Mouse (Mus musculus) liver, adult (tissue): ENCODE results near the gene Wipi2.

Experiments used
- GATA4 ChIP-seq: IDR thresholded peaks from 2 replicates; pipeline ENCODE4 v1.6.1; 2014; ENCODE audit warnings: mild to moderate bottlenecking, low read length; ENCODE audit not compliant: insufficient replicate concordance

Gene Wipi2

DNA sequence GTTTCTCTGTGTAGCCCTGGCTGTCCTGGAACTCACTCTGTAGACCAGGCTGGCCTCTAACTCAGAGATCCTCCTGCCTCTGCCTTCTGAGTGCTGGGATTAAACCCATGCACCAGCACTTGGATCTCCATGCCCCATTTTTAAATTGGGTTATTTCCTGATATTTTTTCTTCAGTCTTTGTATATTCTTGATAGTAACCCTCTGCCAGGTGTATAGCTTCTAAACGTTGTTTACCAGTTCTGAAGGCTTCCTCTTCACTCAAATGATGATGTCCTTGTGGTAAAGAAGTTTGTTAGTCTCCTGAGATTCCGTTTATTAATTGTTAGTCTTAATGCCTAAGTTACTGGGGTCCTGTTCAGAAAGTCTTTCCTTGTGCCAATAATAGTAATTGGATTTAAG, at the start of gene Wipi2:
TSS of gene Wipi2 (plus strand) at position 301 of the 400 bp plus-strand sequence.
- no peak for TF ChIP-seq GATA4

DNA sequence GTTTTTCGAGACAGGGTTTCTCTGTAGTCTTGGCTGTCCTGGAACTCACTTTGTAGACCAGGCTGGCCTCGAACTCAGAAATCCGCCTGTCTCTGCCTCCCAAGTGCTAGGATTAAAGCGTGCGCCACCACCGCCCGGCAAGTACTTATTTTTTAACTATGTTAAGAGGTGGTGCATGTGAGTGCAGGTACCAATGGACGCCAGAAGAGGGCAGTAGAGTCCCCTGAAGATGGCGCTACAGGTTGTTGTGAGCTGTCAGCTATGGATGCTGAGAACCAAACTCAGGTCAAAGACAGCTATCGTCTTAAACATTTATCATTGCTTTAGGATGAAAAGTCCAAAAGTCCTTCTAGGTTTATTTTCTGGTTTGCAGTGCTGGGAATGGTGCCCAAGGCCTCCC, 49.3 kb upstream of the Wipi2 start:
- no peak for TF ChIP-seq GATA4

DNA sequence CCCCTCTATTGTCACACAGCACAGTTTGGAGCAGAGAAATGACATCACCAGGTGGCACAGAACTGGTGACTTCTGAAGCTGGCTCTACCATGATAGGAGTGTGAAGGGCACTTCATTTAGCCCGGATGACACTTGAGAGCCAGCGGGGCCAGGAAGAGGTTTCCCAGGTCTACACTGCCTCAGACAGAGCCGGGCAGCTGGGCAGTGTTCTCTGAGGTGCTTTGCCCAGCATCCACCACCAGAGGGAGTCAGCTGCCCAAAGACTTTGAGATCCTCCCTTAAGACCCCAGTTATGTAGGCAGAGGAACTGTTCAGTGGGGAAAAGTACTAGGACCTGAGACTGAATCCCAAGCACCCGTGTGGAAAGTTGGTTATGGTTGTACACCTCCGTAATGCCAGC, 46.0 kb upstream of the Wipi2 start:
- TF ChIP-seq GATA4 = no peak

DNA sequence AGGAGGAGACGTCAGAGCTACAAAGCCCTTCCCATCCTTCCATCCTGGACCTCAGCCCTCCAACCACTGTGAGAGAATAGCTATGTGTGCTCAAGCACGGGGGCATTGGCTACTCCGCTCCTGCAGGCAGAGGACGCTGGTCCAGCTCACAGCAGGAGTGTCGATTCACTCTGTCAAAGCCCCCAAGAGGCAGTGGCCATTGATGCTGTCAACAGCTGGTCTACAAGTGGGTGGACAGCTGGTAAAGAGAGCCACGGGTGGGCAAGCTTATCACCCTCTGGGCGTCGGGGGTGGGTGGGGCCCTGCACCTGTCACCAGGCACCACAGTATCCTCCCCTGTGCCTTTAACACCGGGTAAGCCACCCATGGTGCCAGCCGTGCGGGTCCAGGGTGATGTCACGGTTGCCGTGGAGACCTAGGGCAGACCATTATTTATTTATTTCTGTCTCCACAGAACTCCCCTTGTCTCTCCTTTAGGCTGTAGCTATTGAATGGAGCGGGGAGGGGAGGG, 43.8 kb upstream of the Wipi2 start:
- TF ChIP-seq GATA4 = no peak

DNA sequence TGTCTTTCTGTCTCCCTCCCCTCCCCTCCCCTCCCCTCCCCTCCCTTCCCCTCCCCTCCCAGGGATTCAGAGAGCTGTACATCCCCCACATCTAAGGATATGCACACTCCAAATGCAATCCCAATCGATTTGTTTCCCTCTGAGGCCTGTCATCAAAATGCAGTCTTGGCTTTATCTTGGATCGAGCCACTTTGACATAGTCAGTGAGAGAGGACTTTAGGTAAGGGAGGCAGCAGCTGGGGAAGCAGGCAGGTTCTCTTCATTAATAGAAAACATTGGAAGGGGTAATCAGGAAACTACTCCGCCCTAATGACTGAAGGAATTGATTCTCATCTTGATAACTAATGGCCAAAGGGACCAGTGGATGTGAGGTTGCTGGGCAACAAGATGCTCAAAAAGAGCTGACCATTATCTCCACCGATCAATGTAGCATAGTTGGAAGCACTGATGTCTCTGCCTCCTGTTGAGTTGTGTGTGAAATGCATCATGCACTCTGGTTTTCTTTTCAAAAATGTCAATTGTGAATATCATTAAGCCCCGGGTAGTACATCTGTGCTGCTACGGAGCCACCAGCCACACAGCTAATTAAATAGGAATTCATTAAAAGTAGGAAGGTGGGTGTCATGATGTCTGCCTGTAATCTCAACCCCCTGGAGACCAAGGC, 36.4 kb upstream of the Wipi2 start:
- TF ChIP-seq GATA4 = no peak

DNA sequence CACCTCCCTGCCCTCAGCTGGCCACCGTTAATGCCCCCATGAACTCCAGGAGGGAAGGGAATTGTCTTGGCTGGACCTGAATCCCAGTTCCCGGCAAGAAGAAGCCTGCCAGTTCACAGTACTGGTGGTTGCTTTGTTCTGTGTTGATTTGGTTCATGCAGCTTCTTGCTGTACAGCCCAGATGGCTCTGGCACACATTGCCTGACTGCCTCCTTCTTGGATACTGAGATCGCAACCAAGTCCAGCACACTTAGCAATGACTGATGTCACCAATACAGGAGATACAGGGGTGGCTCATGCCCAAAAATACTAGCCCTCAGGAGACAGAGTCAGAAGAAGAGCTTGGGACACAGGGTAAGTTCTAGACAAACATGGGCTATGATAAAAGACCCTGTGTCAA, 31.8 kb upstream of the Wipi2 start:
- no peak for TF ChIP-seq GATA4

DNA sequence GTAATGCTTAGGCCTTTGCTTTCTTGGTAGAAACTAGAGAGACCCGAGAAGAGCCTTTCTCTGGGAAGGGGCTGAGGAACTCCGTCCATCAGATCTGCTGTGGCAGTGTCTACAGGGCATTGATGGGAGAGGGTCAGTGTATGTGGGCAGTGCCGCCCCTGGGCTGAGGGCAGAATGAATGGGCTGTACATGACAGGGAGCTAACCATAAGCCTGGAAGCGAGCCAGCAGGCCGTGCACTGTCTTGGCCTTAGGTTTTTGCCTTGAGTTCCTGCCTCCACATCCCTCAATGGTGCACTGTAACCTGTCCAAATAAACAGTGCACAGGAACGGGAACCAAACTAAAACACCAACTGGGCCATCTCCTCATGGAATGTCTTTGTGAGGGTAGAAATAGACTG, 30.8 kb upstream of the Wipi2 start:
- no peak for TF ChIP-seq GATA4

DNA sequence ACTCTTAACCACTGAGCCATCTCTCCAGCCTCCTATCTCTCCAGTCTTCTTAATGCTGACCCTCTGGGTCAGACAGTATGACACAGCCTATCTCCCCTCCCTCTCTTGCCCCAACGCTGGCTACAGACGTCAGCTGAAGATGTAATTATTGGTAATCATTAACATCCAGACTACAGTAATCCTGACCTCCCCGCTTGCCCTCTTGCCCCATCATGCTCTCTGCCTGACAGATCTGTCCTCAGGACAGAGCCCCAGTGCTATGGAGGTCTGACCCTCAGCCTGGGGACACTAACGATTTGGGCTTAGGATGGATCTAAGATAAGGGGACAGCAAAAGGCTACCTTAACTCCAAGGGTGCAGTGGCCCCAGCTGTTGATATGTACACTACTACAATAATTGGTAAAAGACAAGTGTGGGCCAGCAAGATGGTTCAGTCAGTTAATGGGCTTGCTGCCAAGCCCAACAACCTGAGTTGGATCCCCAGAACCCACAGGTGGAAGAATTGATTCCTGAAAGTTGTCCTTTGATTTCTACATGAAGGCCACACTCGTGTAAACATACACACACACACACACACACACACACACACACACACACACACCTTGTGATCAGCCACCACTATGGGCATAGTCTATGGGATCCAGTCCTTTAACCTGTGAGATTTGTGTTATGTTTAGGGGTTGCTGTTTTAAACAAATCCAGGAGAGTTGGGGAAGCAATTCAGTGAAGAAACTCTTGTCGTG, 29.7 kb upstream of the Wipi2 start:
- 0 out of 2 replicates have a peak, but pooled peaks have one; percentile 76 for TF ChIP-seq GATA4

DNA sequence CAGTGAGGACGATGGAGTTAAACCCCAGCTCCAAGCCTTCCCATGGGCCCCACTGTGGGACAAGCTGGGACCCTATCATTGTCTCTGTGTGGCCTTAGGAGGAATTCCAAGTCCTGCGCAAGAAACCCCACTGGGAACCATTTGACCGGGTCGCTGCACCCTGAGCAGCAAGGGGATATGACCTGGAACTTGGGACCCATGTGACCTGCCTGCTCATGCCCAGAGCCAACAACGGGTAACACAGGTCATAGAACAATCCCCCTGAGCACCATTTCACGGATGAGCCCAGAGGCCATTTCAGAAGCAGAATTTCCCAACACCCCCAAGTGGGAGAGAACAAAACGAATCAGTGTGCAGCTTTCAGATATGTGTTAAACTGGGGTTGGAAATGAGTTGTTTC, 23.1 kb upstream of the Wipi2 start:
- TF ChIP-seq GATA4 = no peak

DNA sequence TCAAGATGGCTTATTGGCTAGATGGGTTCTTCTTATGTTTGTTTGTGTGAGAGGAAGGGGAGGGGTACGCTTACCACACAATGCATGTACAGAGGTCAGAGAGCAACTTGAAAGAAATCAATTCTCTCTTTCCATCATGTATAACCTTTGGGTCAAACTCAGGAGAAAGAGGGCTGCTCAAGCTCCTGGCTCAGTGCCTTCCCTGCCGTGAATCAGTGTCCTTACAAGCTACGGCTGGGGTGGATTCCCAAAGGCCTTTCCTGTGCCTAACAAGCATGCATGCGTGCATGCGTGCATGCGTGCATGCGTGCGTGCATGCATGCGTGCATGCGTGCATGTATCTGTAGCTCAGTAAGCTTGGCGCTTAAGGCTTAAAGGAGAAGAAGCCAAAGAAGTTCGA, 22.2 kb upstream of the Wipi2 start:
- TF ChIP-seq GATA4 = no peak

DNA sequence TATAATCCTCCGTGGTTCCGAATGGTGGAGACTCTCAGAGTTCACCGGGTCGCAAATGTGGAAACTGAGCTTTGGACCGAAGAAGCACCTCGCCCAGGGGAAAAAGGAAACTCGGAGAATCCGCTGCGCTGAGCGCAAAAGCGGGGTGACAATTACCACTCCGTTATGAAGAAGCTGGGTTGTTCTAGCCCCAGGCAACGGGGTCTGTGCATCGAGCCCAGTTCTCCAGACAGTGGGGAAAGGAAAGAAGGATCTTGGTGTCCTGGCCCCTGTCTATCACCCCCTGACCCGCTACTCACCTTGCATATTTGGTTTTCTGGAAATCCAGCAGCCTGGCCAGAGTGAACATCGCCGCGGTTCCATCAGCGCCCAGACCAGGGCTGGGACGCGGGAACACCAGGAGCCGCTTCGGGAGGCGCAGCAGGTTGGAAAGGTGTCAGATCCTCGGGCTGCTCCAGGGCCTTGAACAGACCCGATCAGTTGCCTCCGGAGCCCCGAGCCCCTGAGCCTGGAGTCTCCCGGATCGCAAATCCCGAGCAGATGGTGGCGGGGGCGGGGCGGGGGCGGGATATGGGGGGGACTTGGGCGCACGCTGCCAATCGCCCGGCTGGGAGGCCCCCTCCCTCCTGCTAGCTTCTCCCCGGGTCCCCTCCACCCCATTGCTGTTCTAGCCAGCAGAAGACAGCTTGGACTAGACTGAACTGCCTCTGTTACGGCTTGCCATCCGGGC, 19.1 kb upstream of the Wipi2 start, which contains the start of gene Mmd2:
TSS of gene Mmd2 (minus strand) at position 542 of the 730 bp plus-strand sequence.
- no peak for TF ChIP-seq GATA4

DNA sequence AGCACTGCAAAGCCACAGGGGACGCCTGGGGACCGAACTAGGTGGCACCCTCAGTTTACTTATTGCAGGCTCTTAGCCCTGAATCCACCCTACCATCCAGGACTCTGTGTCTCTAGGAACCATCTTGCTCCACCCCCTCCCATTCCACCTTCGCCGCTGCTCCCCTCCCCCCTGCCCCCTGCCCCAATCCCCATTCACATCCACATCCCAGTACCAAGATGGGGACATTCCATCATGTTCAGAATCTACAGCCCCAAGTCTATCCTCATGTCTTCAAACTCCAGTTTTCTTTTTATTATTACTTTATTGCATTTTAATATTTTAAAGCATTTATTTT, 18.5 kb upstream of the Wipi2 start:
- TF ChIP-seq GATA4 = no peak

DNA sequence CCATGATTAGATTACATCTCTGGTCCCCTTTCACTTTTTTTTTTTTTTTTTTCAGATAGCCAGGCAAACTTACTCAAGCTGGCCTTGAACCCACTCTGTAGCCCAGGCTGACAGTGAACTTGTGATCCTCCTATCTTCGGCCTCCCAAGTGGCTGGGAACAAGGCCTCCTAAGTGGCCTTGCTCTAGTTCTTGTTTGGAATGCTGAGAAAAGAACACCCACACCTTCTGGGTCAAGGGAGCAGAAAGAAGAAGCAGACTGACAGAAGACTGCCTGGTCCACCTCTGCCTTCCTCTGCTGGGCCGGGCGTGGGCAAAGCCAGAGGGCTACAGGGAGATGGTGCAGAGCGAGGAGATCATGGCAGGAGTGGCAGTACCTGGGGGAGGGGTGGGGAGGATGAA, 17.1 kb upstream of the Wipi2 start:
- no peak for TF ChIP-seq GATA4

DNA sequence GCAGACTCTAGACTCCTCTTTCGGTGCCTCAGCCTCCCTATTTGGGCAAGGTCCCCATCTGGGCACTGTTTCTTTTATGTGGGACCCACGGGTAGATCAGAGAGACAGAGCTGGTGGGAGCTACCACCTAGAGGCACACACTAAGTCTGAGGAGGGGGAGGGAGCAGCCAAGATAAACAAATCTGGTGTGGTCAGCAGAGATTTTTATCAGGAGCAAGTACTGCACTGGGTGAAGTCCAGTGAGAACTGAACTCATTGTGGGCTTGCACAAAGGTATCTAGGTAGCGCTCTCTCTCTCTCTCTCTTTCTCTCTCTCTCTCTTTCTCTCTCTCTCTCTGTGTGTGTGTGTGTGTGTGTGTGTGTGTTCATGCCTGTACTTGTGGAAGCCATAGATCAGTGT, 13.0 kb upstream of the Wipi2 start:
- TF ChIP-seq GATA4 = peak; percentile 98

DNA sequence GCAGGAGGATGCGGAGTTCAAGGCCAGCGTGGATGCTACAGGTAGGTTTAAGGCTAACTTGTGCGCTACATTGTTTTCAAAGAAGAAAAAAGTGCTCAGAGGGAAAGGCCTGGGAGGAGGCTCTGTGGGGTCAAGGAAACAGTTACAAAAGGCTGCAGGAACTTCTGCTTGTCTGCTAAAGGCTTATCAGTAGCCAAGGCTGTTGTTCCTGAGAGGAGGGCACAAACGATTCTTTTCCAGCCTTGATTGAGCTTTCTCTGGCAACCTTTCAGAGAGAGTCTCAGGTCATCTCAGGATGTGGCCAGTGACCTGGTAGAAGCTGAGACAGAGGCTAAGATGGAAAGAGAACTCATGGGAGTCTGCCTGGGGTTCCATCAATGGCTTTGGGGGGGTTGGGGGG, 11.9 kb upstream of the Wipi2 start:
- no peak for TF ChIP-seq GATA4

DNA sequence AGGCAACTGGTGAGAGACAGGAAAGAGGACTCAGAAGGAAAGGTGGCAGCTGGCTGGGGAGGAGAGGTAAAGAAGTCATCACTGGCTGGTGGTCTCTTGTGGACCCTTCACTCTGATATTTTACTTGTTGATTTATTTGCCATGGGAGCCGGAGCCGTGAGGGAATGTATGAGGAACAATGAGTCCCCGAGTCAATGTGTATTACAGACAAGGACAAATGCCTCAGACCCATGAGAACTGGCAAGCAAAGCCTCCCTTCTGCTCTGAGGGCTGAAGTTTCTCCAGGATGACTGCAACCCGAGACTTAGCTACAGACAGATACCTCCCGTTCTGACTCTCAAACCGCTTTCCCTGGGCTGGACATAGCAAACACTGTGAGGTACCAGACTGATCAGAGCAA, 11.2 kb upstream of the Wipi2 start:
- TF ChIP-seq GATA4 = no peak
